Mouse (Mus musculus): ENCODE data around the gene Lin7c. TPM values are rescaled to one million over a fixed set of nuclear protein-coding genes. Genes with fewer than 3 reads are reported as not detected.

Lin7c gene
- polyA plus RNA-seq, 1 experiment = 8.8 TPM

DNA sequence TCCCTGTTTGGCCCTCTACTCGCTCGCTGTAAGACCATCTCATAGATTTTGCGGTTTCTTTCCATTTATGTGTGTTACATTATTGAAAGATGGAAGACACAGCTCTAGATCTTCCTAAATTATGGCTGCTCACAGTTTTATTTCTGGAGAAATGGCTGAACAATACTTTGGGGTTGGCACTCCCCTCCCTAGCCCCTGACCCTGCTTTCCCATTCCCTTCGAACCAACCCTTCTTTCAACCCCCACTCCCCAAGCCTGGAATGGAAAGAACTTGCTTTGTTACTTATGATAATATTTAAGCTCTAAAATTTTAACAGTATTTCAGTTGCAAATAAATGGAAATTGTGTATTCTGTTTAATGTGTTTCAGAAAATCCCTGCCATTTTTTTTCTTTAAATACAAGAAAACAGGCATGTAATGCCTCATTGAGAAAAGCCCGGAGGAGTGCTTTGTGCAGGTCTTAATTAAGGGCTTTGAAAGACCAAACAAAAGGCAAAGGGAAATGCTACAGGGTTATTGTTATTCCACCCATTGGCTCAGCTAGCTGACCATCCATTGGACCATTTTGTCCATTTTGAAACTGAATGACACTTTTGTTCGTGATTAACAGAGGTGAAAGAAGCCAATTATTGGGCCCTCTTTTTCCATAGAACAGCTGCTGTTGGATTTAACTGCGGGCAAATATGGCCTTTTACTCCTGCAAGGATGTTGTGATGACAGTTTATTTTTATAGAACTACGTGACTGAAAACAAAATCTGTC lies 52.3 kb downstream of the Lin7c start:
- DNase-seq (ENCODE audit: low read depth) = no peak

DNA sequence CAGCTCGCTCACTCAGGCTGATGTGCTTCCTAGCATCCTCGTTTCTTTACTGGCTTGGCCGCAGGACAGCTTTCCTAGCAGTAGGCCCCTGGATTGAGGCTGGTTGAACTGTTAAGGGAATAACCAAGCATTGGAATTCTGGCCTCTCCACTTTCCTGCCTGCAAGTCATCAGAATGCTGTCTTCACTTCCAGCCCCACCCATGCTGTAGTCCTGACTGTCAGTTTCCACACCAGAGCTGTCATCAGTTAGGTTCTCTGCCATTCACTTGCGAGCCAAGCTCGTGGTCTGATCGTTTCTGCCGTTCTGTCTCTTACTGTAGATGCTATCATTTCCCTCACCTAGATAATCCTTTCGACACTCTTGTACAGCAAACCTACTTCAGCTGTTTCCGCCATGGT lies 54.3 kb downstream of the Lin7c start:
- DNase-seq (ENCODE audit: low read depth) = no peak

DNA sequence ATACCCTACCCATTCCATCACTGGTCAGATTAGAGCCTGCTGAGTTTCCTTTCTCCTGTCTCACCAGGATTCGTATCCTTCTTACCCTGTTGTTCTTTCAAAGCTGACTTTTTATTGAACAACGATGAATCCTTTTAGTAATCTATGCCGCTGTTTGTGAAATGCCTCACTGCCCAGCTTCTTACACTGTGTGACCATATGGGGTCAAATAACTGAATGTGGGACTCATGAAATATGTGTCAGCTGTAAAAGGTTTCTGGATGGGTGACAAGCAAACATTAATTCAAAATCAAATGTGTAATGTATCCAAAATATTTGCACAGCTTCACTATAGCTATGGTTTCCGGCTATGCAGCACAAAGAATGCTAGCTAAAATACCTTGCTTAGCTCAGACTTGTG lies 54.9 kb downstream of the Lin7c start:
- DNase-seq (ENCODE audit: low read depth) = no peak

DNA sequence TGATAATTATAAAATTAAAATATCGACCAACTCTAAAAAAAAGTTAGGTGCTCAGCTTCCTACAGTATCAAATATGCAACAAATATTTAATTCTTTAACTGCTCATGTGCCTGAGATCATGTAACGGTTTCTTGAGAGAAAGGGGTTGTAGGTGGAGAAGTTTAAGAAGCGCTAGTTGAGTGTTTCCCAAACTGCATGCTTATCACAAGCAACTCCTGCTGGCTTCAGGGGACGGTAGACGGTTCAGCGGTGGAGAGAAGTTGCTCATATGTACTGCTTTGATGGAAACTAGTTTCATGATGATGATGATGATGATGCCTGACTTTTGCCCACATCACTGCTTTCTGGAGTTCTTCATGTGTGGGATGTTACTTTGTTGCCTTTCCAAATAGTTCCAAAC lies 55.8 kb downstream of the Lin7c start:
- DNase-seq (ENCODE audit: low read depth) = no peak

DNA sequence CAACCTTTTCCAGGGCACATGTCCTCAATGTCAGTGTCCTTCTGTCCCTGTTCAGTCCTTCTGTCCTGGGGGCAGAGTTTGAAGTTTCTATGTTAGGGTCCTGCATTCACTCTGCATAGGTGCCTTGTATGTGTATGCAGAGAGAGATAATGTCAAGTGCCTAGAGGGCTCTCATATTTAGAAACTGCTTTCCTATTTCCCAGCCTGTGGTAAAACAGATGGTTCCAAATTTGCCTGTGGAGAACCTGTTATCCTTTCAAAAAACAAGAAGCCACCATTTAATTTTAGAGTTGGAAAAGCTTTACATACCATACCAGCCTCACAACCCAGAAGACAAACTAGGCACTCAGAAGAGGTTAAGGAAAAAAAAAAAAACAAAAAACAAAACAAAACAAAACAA lies 58.9 kb downstream of the Lin7c start:
- no peak for DNase-seq (ENCODE audit: low read depth)

DNA sequence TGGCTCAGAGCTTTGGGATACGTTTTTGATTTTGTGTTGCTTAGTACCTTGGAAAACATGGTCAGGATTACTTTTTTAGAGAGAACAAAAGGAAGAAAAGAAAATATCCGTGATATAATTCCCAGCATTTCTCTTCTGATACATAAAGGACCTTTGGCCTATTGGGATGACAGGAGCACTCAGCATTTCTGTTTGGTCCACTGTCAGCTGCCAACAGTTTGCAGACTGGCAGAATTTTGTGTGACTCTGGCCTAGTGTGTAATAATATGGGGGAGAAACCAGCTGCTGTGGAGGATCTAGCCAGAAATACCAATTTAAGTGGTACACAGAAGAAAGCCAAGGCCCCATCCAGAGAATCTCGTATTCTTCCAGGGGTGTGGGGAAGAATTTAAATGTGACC lies 59.7 kb downstream of the Lin7c start:
- no peak for DNase-seq (ENCODE audit: low read depth)

Other genes with a start within 250 kb of the Lin7c start
- gene Bdnf, start 216.2 kb upstream of the Lin7c start, polyA plus RNA-seq (2012; rRNA removed) = 0.08 and 0.18 TPM in 2 replicates
- 31.5 and 46.4 TPM in 2 replicates for gene Lgr4, start 26.8 kb downstream of the Lin7c start, polyA plus RNA-seq (2012; rRNA removed)
- 4.8 and 5.1 TPM in 2 replicates for gene Ccdc34, start 127.0 kb downstream of the Lin7c start, polyA plus RNA-seq (2012; rRNA removed)